Mouse (Mus musculus): Measurements from ENCODE around the gene Kmt5a. TPM values are rescaled to one million over a fixed set of nuclear protein-coding genes. Genes with fewer than 3 reads are reported as not detected.

The Kmt5a gene
- total RNA-seq (2021) = 10 to 100 TPM; 45.2 to 55.7 TPM

- intact Hi-C loops (cut with DNase I) = no loop called here
- peak; percentile 96 for DNase-seq
Observed at GRCm38 (mm10) chr5:124439447-124440093, at the start of gene Kmt5a. TSS of gene Kmt5a (plus strand) at chr5:124439930.

GRCm38 (mm10) chr5:124392412-124392811, 47.3 kb upstream of the Kmt5a start:
- intact Hi-C loops (cut with DNase I) = loop anchor here (10.0 kb wide), 1 partner anchor 658 kb away; no protein-coding TSS in a partner anchor
- no peak for DNase-seq

GRCm38 (mm10) chr5:124393726-124394125, 46.0 kb upstream of the Kmt5a start:
- DNase-seq = no peak
- intact Hi-C loops (cut with DNase I) = loop anchor here (10.0 kb wide), 1 partner anchor 659 kb away; no protein-coding TSS in a partner anchor

- no peak for DNase-seq
- intact Hi-C loops (cut with DNase I) = no loop called here
Observed at GRCm38 (mm10) chr5:124410808-124411207, 28.9 kb upstream of the Kmt5a start.

GRCm38 (mm10) chr5:124412163-124412562, 27.6 kb upstream of the Kmt5a start:
- no peak for DNase-seq
- intact Hi-C loops (cut with DNase I) = no loop called here

GRCm38 (mm10) chr5:124418903-124419302, 20.8 kb upstream of the Kmt5a start:
- intact Hi-C loops (cut with DNase I) = no loop called here
- no peak for DNase-seq

- intact Hi-C loops (cut with DNase I) = no loop called here
- no peak for DNase-seq
Observed at GRCm38 (mm10) chr5:124421786-124422185, 17.9 kb upstream of the Kmt5a start.

GRCm38 (mm10) chr5:124424200-124424722, 15.5 kb upstream of the Kmt5a start:
- no peak for DNase-seq
- intact Hi-C loops (cut with DNase I) = no loop called here

GRCm38 (mm10) chr5:124424723-124425411, 14.9 kb upstream of the Kmt5a start:
- intact Hi-C loops (cut with DNase I) = no loop called here

GRCm38 (mm10) chr5:124425412-124426259, 14.1 kb upstream of the Kmt5a start, which contains the start of gene Sbno1:
TSS of gene Sbno1 (minus strand) at chr5:124426001.
- DNase-seq = peak; percentile 95
- intact Hi-C loops (cut with DNase I) = no loop called here

More at GRCm38 (mm10) chr5:124424723-124425411, 14.9 kb upstream of the Kmt5a start:
- no peak for DNase-seq

- intact Hi-C loops (cut with DNase I) = no loop called here
- DNase-seq = no peak
Observed at GRCm38 (mm10) chr5:124426475-124427071, 13.2 kb upstream of the Kmt5a start.

GRCm38 (mm10) chr5:124432398-124433012, 7.2 kb upstream of the Kmt5a start:
- peak; percentile 65 for DNase-seq
- intact Hi-C loops (cut with DNase I) = loop anchor here (5.0 kb wide), 1 partner anchor 110 kb away; the partner anchor contains the start of gene Tmed2

GRCm38 (mm10) chr5:124433048-124433447, 6.7 kb upstream of the Kmt5a start:
- DNase-seq = no peak
- intact Hi-C loops (cut with DNase I) = loop anchor here (5.0 kb wide), 1 partner anchor 109 kb away; the partner anchor contains the start of gene Tmed2

GRCm38 (mm10) chr5:124438229-124438628, 1.5 kb upstream of the Kmt5a start:
- DNase-seq = no peak
- intact Hi-C loops (cut with DNase I) = no loop called here

GRCm38 (mm10) chr5:124438746-124439145, 984 bp upstream of the Kmt5a start:
- DNase-seq = no peak
- intact Hi-C loops (cut with DNase I) = no loop called here

- peak; percentile 72 for DNase-seq
- intact Hi-C loops (cut with DNase I) = no loop called here
Observed at GRCm38 (mm10) chr5:124440094-124440701, 468 bp downstream of the Kmt5a start.

GRCm38 (mm10) chr5:124442628-124443027, 2.9 kb downstream of the Kmt5a start:
- DNase-seq = no peak
- intact Hi-C loops (cut with DNase I) = no loop called here

- no peak for DNase-seq
- intact Hi-C loops (cut with DNase I) = no loop called here
Observed at GRCm38 (mm10) chr5:124444208-124444607, 4.5 kb downstream of the Kmt5a start.
